Mouse (Mus musculus) MEL (cell line): ENCODE measurements around the gene Zdhhc3. TPM values are rescaled to one million over a fixed set of nuclear protein-coding genes. Genes with fewer than 3 reads are reported as not detected.

ENCODE experiments used
- DNase-seq: peaks from one replicate; pipeline ENCODE4 v3.0.0; 2011; ENCODE audit warnings: low read depth, low spot score
- H3K27ac ChIP-seq: 2 replicates; pipeline ENCODE4 v1.5.1; 2012; ENCODE audit warnings: low read depth, mild to moderate bottlenecking, control low read depth, low read length, moderate library complexity; ENCODE audit not compliant: control insufficient read depth
- H3K27me3 ChIP-seq, 2 experiments: fragments of 150-350 bp in 1 of 2; sonication (generic) in 1 of 2; 2 replicates each; pipeline ENCODE4 v1.6.1; 2012; ENCODE audit warnings: low read length in 2 of 2, mild to moderate bottlenecking in 2 of 2, improper control_type of control experiment in 1 of 2, moderate library complexity in 1 of 2; ENCODE audit not compliant: insufficient read depth in 2 of 2, control insufficient read depth in 1 of 2
- H3K36me3 ChIP-seq, 2 experiments: 2 replicates each; pipeline ENCODE4 v1.6.1; 2012 to 2014; ENCODE audit warnings: low read length in 2 of 2, improper control_type of control experiment in 1 of 2, inconsistent platforms in 1 of 2, mild to moderate bottlenecking in 1 of 2; ENCODE audit not compliant: insufficient read depth in 2 of 2, control insufficient read depth in 1 of 2
- H3K4me1 ChIP-seq, 2 experiments: fragments of 150-350 bp in 1 of 2; sonication (generic) in 1 of 2; 2 replicates each; pipeline ENCODE4 v1.6.1; 2012; ENCODE audit warnings: low read length in 2 of 2, improper control_type of control experiment in 1 of 2, mild to moderate bottlenecking in 1 of 2; ENCODE audit not compliant: insufficient read depth in 2 of 2, control insufficient read depth in 1 of 2
- H3K4me3 ChIP-seq, 2 experiments: fragments of 150-350 bp in 1 of 2; sonication (generic) in 1 of 2; 2 replicates each; pipeline ENCODE4 v1.5.1; 2012; ENCODE audit warnings: low read depth in 2 of 2, low read length in 2 of 2, mild to moderate bottlenecking in 2 of 2, moderate library complexity in 2 of 2, control low read depth in 1 of 2, improper control_type of control experiment in 1 of 2; ENCODE audit not compliant: control insufficient read depth in 1 of 2, insufficient read depth in 1 of 2
- H3K79me2 ChIP-seq: 2 replicates; pipeline ENCODE4 v1.6.1; 2012; ENCODE audit warnings: mild to moderate bottlenecking, low read length, moderate library complexity; ENCODE audit not compliant: control insufficient read depth, poor library complexity, insufficient read depth
- H3K9ac ChIP-seq: 2 replicates; pipeline ENCODE4 v1.6.1; 2012; ENCODE audit warnings: low read depth, mild to moderate bottlenecking, control low read depth, low read length, moderate library complexity; ENCODE audit not compliant: control insufficient read depth, poor library complexity, severe bottlenecking
- H3K9me3 ChIP-seq: fragments of 150-350 bp; sonication (generic); replicated peaks from 2 replicates; pipeline ENCODE4 v1.6.1; 2012; ENCODE audit warnings: mild to moderate bottlenecking, low read length, improper control_type of control experiment, moderate library complexity; ENCODE audit not compliant: insufficient read depth
- BHLHE40 ChIP-seq: IDR thresholded peaks from 2 replicates; pipeline ENCODE4 v1.6.1; 2012; ENCODE audit warnings: low read depth, mild to moderate bottlenecking, inconsistent platforms, low read length, improper control_type of control experiment, borderline replicate concordance
- CHD1 ChIP-seq: IDR thresholded peaks from 2 replicates; pipeline ENCODE4 v1.6.1; 2012; ENCODE audit warnings: low read depth, mild to moderate bottlenecking, inconsistent platforms, low read length, improper control_type of control experiment
- CHD2 ChIP-seq: IDR thresholded peaks from 2 replicates; pipeline ENCODE4 v1.6.1; 2011; ENCODE audit warnings: low read length, improper control_type of control experiment
- CTCF ChIP-seq, 3 experiments: IDR thresholded peaks in 2 of 3; conservative IDR thresholded peaks in 1 of 3; 2 replicates each; pipeline ENCODE4 v1.5.1; 2011 to 2012; ENCODE audit warnings: low read length in 3 of 3, low read depth in 2 of 3, mild to moderate bottlenecking in 2 of 3, improper control_type of control experiment in 1 of 3, inconsistent platforms in 1 of 3, mixed read lengths in 1 of 3, moderate library complexity in 1 of 3; ENCODE audit not compliant: control insufficient read depth in 1 of 3, insufficient read depth in 1 of 3, poor library complexity in 1 of 3, severe bottlenecking in 1 of 3
- E2F4 ChIP-seq: IDR thresholded peaks from 2 replicates; pipeline ENCODE4 v1.6.1; 2011; ENCODE audit warnings: low read depth, low read length, improper control_type of control experiment, borderline replicate concordance
- ELF1 ChIP-seq: IDR thresholded peaks from 2 replicates; pipeline ENCODE4 v1.6.1; 2014; ENCODE audit warnings: low read depth, mild to moderate bottlenecking, inconsistent platforms, low read length, improper control_type of control experiment, moderate library complexity
- EP300 ChIP-seq, 2 experiments: IDR thresholded peaks; 2 replicates each; pipeline ENCODE4 v1.6.1; 2011; ENCODE audit warnings: improper control_type of control experiment in 2 of 2, low read length in 2 of 2, low read depth in 1 of 2, mild to moderate bottlenecking in 1 of 2
- GABPA ChIP-seq: IDR thresholded peaks from 2 replicates; pipeline ENCODE4 v1.6.1; 2012; ENCODE audit warnings: low read depth, mild to moderate bottlenecking, inconsistent platforms, low read length, improper control_type of control experiment, moderate library complexity
- HCFC1 ChIP-seq: IDR thresholded peaks from 2 replicates; pipeline ENCODE4 v1.6.1; 2012; ENCODE audit warnings: low read depth, mild to moderate bottlenecking, inconsistent platforms, low read length, improper control_type of control experiment, moderate library complexity
- KAT2A ChIP-seq: conservative IDR thresholded peaks from 2 replicates; pipeline ENCODE4 v1.6.1; 2012; ENCODE audit warnings: low read depth, low read length, improper control_type of control experiment, inconsistent platforms
- MAFK ChIP-seq: IDR thresholded peaks from 2 replicates; pipeline ENCODE4 v1.6.1; 2011; ENCODE audit warnings: low read depth, mild to moderate bottlenecking, low read length, improper control_type of control experiment, borderline replicate concordance
- MAX ChIP-seq: IDR thresholded peaks from 2 replicates; pipeline ENCODE4 v1.6.1; 2011; ENCODE audit warnings: low read length, improper control_type of control experiment
- MAZ ChIP-seq: IDR thresholded peaks from 2 replicates; pipeline ENCODE4 v1.6.1; 2012; ENCODE audit warnings: low read depth, mild to moderate bottlenecking, inconsistent platforms, low read length, improper control_type of control experiment
- MEF2A ChIP-seq: IDR thresholded peaks from 2 replicates; pipeline ENCODE4 v1.6.1; 2014; ENCODE audit warnings: low read depth, mild to moderate bottlenecking, inconsistent platforms, low read length, improper control_type of control experiment; ENCODE audit not compliant: poor library complexity, insufficient replicate concordance, severe bottlenecking; ENCODE audit errors: extremely low read depth
- MYB ChIP-seq: IDR thresholded peaks from 2 replicates; pipeline ENCODE4 v1.6.1; 2011; ENCODE audit warnings: mild to moderate bottlenecking, low read depth, low read length, improper control_type of control experiment
- MYC ChIP-seq: IDR thresholded peaks from 2 replicates; pipeline ENCODE4 v1.6.1; 2011; ENCODE audit warnings: low read depth, mild to moderate bottlenecking, low read length, improper control_type of control experiment, moderate library complexity
- NRF1 ChIP-seq: IDR thresholded peaks from 2 replicates; pipeline ENCODE4 v1.6.1; 2014; ENCODE audit warnings: low read depth, mild to moderate bottlenecking, inconsistent platforms, low read length, improper control_type of control experiment, moderate library complexity; ENCODE audit not compliant: poor library complexity, insufficient read depth, severe bottlenecking
- POLR2A ChIP-seq, 2 experiments: IDR thresholded peaks; 2 replicates each; pipeline ENCODE4 v1.6.1; 2011 to 2012; ENCODE audit warnings: low read length in 2 of 2, mild to moderate bottlenecking in 2 of 2, control low read depth in 1 of 2, improper control_type of control experiment in 1 of 2, low read depth in 1 of 2, moderate library complexity in 1 of 2; ENCODE audit not compliant: control insufficient read depth in 1 of 2, insufficient read depth in 1 of 2, poor library complexity in 1 of 2
- POLR2AphosphoS2 ChIP-seq: IDR thresholded peaks from 2 replicates; pipeline ENCODE4 v1.6.1; 2011; ENCODE audit warnings: low read length, improper control_type of control experiment
- RAD21 ChIP-seq: IDR thresholded peaks from 2 replicates; pipeline ENCODE4 v1.6.1; 2011; ENCODE audit warnings: mild to moderate bottlenecking, low read depth, low read length, improper control_type of control experiment
- RCOR1 ChIP-seq: IDR thresholded peaks from 2 replicates; pipeline ENCODE4 v1.6.1; 2012; ENCODE audit warnings: low read depth, mild to moderate bottlenecking, inconsistent platforms, low read length, improper control_type of control experiment
- SIN3A ChIP-seq: IDR thresholded peaks from 2 replicates; pipeline ENCODE4 v1.6.1; 2012; ENCODE audit warnings: low read length, improper control_type of control experiment, inconsistent platforms
- SMC3 ChIP-seq: IDR thresholded peaks from 2 replicates; pipeline ENCODE4 v1.6.1; 2011; ENCODE audit warnings: low read depth, low read length, improper control_type of control experiment
- TAL1 ChIP-seq: IDR thresholded peaks from 2 replicates; pipeline ENCODE4 v1.6.1; 2012; ENCODE audit warnings: mild to moderate bottlenecking, inconsistent platforms, low read length, moderate library complexity, mixed read lengths
- TBP ChIP-seq: IDR thresholded peaks from 2 replicates; pipeline ENCODE4 v1.8.0; 2011; ENCODE audit warnings: low read depth, low read length, improper control_type of control experiment
- TCF12 ChIP-seq: IDR thresholded peaks from 2 replicates; pipeline ENCODE4 v1.6.1; 2014; ENCODE audit warnings: low read depth, mild to moderate bottlenecking, inconsistent platforms, low read length, improper control_type of control experiment, moderate library complexity
- UBTF ChIP-seq: IDR thresholded peaks from 2 replicates; pipeline ENCODE4 v1.6.1; 2012; ENCODE audit warnings: low read depth, mild to moderate bottlenecking, inconsistent platforms, low read length, improper control_type of control experiment, moderate library complexity, borderline replicate concordance; ENCODE audit not compliant: insufficient read depth
- USF1 ChIP-seq: IDR thresholded peaks from 2 replicates; pipeline ENCODE4 v1.6.1; 2014; ENCODE audit warnings: low read depth, mild to moderate bottlenecking, inconsistent platforms, low read length, improper control_type of control experiment, moderate library complexity
- USF2 ChIP-seq, 2 experiments: IDR thresholded peaks; 2 replicates each; pipeline ENCODE4 v1.6.1; 2011 to 2012; ENCODE audit warnings: improper control_type of control experiment in 2 of 2, low read length in 2 of 2, borderline replicate concordance in 1 of 2, inconsistent platforms in 1 of 2, low read depth in 1 of 2, mild to moderate bottlenecking in 1 of 2; ENCODE audit not compliant: insufficient read depth in 1 of 2
- ZC3H11A ChIP-seq: IDR thresholded peaks from 2 replicates; pipeline ENCODE4 v1.6.1; 2012; ENCODE audit warnings: low read depth, mild to moderate bottlenecking, inconsistent platforms, low read length, improper control_type of control experiment
- ZKSCAN1 ChIP-seq: IDR thresholded peaks from 2 replicates; pipeline ENCODE4 v1.6.1; 2012; ENCODE audit warnings: low read depth, mild to moderate bottlenecking, inconsistent platforms, low read length, improper control_type of control experiment, moderate library complexity
- polyA plus RNA-seq, 2 experiments: library from polyadenylated mRNA; stranded (reverse) in 1 of 2; unstranded in 1 of 2; fragments of >175 nt in 1 of 2; fragments of >200 nt in 1 of 2; gene quantifications; 2 replicates each; pipeline versions ENCODE4 v1.2.1 to v1.2.4; 2012; ENCODE audit warnings: low replicate concordance in 2 of 2, low read depth in 1 of 2; ENCODE audit not compliant: insufficient read length in 2 of 2, insufficient read depth in 1 of 2, missing spikeins in 1 of 2
- total RNA-seq: library from RNA; depleted of rRNA; stranded (reverse); fragments of 300-350 nt; gene quantifications from 2 replicates; pipeline ENCODE4 v1.2.3, GENCODE M21; 2012

Zdhhc3 gene
- total and polyA plus RNA-seq, 3 experiments, result 51.8 to 98.1 (median 92.0) TPM

- TF ChIP-seq UBTF (no peak), BHLHE40 (no peak), RAD21 (no peak; the same call in none of the 2 replicates), MYB (no peak), HCFC1 (peak; percentile 38; the same call in 1 of the 2 replicates), E2F4 (no peak), NRF1 (no peak), EP300 (IDR thresholded peaks at IDR 0.05; ENCODE audit: low read depth in 1 of 2, low read length in 2 of 2) (no peak), CHD2 (no peak), ZKSCAN1 (no peak), USF2 (IDR thresholded peaks at IDR 0.05; ENCODE audit: borderline replicate concordance in 1 of 2, insufficient read depth in 1 of 2, low read depth in 1 of 2, low read length in 2 of 2) (no peak), TCF12 (no peak), SIN3A (peak; percentile 53; the same call in 1 of the 2 replicates), MAX (no peak), TAL1 (no peak), MYC (peak; percentile 39; the same call in 1 of the 2 replicates), POLR2A (IDR thresholded peaks at IDR 0.05; ENCODE audit: control insufficient read depth in 1 of 2, insufficient read depth in 1 of 2, low read depth in 1 of 2, low read length in 2 of 2, poor library complexity in 1 of 2) (no peak), USF1 (no peak), MAFK (no peak), CHD1 (no peak), MAZ (no peak)
Measured at GRCm38 (mm10) chr9:123159330-123159729, 46.3 kb upstream of the Zdhhc3 start (continued).

- Histone ChIP-seq H3K36me3 (peaks cover 0 to 3% of the 10 kb centered on the region in 2 experiments; a peak in 2 of 4 replicates), H3K27ac (no peak overlapping the region), H3K79me2 (no peaks in the 10 kb centered on the region), H3K27me3 (no peaks in the 10 kb centered on the region), H3K9me3 (no peaks in the 10 kb centered on the region), H3K4me3 (no peak overlapping the region), H3K4me1 (peaks cover 3 to 6% of the 10 kb centered on the region in 2 experiments; a peak in 1 of 4 replicates), H3K9ac (no peak overlapping the region)
- peak; percentile 70 for DNase-seq
- TF ChIP-seq CTCF (IDR thresholded peaks at IDR 0.05 in 2 of 3, conservative IDR thresholded peaks at IDR 0.05 in 1 of 3; ENCODE audit: control insufficient read depth in 1 of 3, insufficient read depth in 1 of 3, low read depth in 2 of 3, low read length in 3 of 3, poor library complexity in 1 of 3, severe bottlenecking in 1 of 3) (peak; percentile 24 to 75 (median 49); a peak in 4 of 6 replicates), ZC3H11A (peak; percentile 64), HCFC1 (no peak), EP300 (IDR thresholded peaks at IDR 0.05; ENCODE audit: low read depth in 1 of 2, low read length in 2 of 2) (no peak), SIN3A (no peak), ELF1 (no peak), NRF1 (no peak), POLR2A (IDR thresholded peaks at IDR 0.05; ENCODE audit: control insufficient read depth in 1 of 2, insufficient read depth in 1 of 2, low read depth in 1 of 2, low read length in 2 of 2, poor library complexity in 1 of 2) (no peak), TBP (no peak), MEF2A (no peak), MAX (no peak), CHD1 (no peak), RCOR1 (no peak), POLR2AphosphoS2 (no peak), MAFK (no peak), RAD21 (peak; percentile 82), SMC3 (peak; percentile 64), TAL1 (no peak), USF2 (IDR thresholded peaks at IDR 0.05; ENCODE audit: borderline replicate concordance in 1 of 2, insufficient read depth in 1 of 2, low read depth in 1 of 2, low read length in 2 of 2) (no peak), BHLHE40 (no peak), GABPA (no peak), KAT2A (no peak)
Measured at GRCm38 (mm10) chr9:123158125-123158836, 45.3 kb upstream of the Zdhhc3 start.
